ENCODE assay signal across 14 mouse cellular contexts in the genomic region with DNA sequence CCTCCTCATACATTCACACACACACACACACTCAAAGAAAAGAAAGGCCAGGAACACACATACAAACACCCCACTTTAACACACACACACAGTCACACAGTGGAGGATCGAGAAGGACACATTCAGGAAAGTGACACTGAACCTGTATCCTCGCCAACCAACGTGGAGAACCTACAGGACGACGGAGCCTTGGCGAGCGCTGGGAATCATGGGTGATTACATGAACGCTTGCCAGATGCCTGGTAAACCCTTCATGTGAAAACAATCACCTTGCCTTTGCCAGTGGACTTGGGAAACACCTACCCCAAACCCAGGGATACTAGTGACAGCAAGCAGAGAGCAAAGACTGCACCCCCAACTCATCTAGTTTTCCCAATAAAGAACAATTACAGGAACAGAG.
"Had no signal": no experiment of that assay in that cellular context is flagged by ENCODE, and none has a peak within 500 bp of the region (broad histone marks: within the 10 kb centered on the region; RNA-seq: fewer than 3 reads in every experiment).

No protein-coding gene starts in this region.

- H3K4me1 ChIP-seq: stomach, embryonic 15.5 days had no signal

- ATAC-seq: midbrain, embryonic 15.5 days had no signal

- H3K9ac ChIP-seq: lung, embryonic 14.5 days; midbrain, embryonic 12.5 days; midbrain, embryonic 15.5 days; neural tube, embryonic 12.5 days; stomach, embryonic 15.5 days had no signal

- H3K36me3 ChIP-seq: midbrain, embryonic 10.5 days; midbrain, embryonic 12.5 days; midbrain, embryonic 15.5 days; neural tube, embryonic 12.5 days; stomach, embryonic 15.5 days had no signal

- H3K4me3 ChIP-seq: midbrain, embryonic 10.5 days; midbrain, embryonic 12.5 days; midbrain, embryonic 15.5 days; neural tube, embryonic 12.5 days; stomach, embryonic 15.5 days had no signal

- H3K27ac ChIP-seq: midbrain, embryonic 10.5 days; midbrain, embryonic 12.5 days; midbrain, embryonic 15.5 days; neural tube, embryonic 12.5 days; stomach, embryonic 15.5 days; stomach, postnatal 0 days had no signal

- DNase-seq: lung, adult 18-20 months; lung, embryonic 14.5 days; lung, postnatal 10 days; lung, postnatal 4 days; right cerebral cortex, postnatal 14 days; thymus, adult 2 months; thymus, postnatal 25 days; thymus, postnatal 4 days had no signal

- H3K9me3 ChIP-seq: midbrain, embryonic 10.5 days; midbrain, embryonic 12.5 days; midbrain, embryonic 15.5 days; neural tube, embryonic 12.5 days; stomach, embryonic 15.5 days had no signal

- H3K4me2 ChIP-seq: lung, embryonic 14.5 days; midbrain, embryonic 12.5 days; midbrain, embryonic 15.5 days; neural tube, embryonic 12.5 days; stomach, embryonic 15.5 days had no signal

- H3K27me3 ChIP-seq: midbrain, embryonic 15.5 days; neural tube, embryonic 12.5 days; stomach, embryonic 15.5 days had no signal
